43 mouse cellular contexts compared by ENCODE assay signal in the genomic region with DNA sequence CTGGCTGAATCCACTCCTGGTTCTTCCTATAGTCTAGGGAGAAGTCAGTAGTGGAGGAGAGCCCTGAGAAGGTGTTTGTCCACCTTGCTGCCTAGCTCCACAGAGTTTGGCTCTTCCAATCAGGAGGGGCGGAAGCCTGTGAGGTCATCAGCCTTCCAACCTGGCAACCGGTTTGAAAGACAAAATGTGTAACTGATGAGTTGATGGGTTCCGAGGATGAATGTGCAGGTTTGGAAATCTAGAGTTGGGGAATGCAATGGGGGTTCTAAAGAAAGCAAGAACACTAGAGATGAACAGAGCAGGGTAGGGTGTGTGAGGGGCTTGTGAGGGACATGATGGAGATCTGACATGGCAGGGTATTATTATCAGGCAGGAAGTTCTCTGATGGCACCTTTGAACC. TPM values are rescaled to one million over a fixed set of nuclear protein-coding genes. Genes with fewer than 3 reads are reported as not detected.
"Had no signal": no experiment of that assay in that cellular context is flagged by ENCODE, and none has a peak within 500 bp of the region (broad histone marks: within the 10 kb centered on the region; RNA-seq: fewer than 3 reads in every experiment).

A gene (minus strand): TSS at position 101 of the 400 bp plus-strand sequence.

- H3K36me3 ChIP-seq: heart, embryonic 10.5 days; heart, embryonic 12.5 days; heart, embryonic 13.5 days; heart, embryonic 15.5 days; hindbrain, embryonic 10.5 days; hindbrain, embryonic 12.5 days; hindbrain, embryonic 13.5 days; hindbrain, embryonic 15.5 days; intestine, embryonic 15.5 days; kidney, embryonic 15.5 days had no signal

- H3K4me3 ChIP-seq: heart, embryonic 10.5 days; heart, embryonic 12.5 days; heart, embryonic 13.5 days; heart, embryonic 15.5 days; hindbrain, embryonic 10.5 days; hindbrain, embryonic 12.5 days; hindbrain, embryonic 13.5 days; hindbrain, embryonic 15.5 days; intestine, embryonic 15.5 days; kidney, embryonic 15.5 days; layer of hippocampus, adult 2 months had no signal

- H3K27me3 ChIP-seq: heart, embryonic 12.5 days; heart, embryonic 15.5 days; hindbrain, embryonic 12.5 days; hindbrain, embryonic 13.5 days; hindbrain, embryonic 15.5 days; intestine, embryonic 15.5 days; kidney, embryonic 15.5 days had no signal

- H3K27ac ChIP-seq: heart, embryonic 10.5 days; heart, embryonic 13.5 days; heart, embryonic 15.5 days; hindbrain, embryonic 10.5 days; hindbrain, embryonic 12.5 days; hindbrain, embryonic 13.5 days; hindbrain, embryonic 14.5 days; hindbrain, embryonic 15.5 days; hindbrain, postnatal 0 days; intestine, embryonic 15.5 days; kidney, embryonic 15.5 days; kidney, postnatal 0 days; layer of hippocampus, adult 2 months had no signal

- H3K4me1 ChIP-seq: heart, embryonic 10.5 days; heart, embryonic 12.5 days; heart, embryonic 13.5 days; heart, embryonic 15.5 days; hindbrain, embryonic 10.5 days; hindbrain, embryonic 12.5 days; hindbrain, embryonic 13.5 days; hindbrain, embryonic 15.5 days; intestine, embryonic 15.5 days; kidney, embryonic 15.5 days had no signal

- DNase-seq: heart, postnatal 10 days; heart, postnatal 14 days; heart, postnatal 36 days; heart, postnatal 4 days; kidney, adult 11 months; kidney, adult 18-20 months; kidney, adult 2 months; kidney, adult 8-10 months; kidney, adult 9 months; kidney, postnatal 10 days; kidney, postnatal 14 days; kidney, postnatal 25 days; kidney, postnatal 36 days; kidney, postnatal 4 days; layer of hippocampus, adult 9-11 months; layer of hippocampus, postnatal 36 days had no signal

RNA-seq across cellular contexts. Expression of the gene that starts here (rescaled TPM):
- polyA plus RNA-seq: heart, embryonic 10.5 days; heart, embryonic 11.5 days; heart, embryonic 12.5 days; heart, embryonic 13.5 days; heart, embryonic 14.5 days; heart, embryonic 15.5 days; heart, embryonic 16.5 days; heart, postnatal 0 days; hindbrain, embryonic 10.5 days; hindbrain, embryonic 11.5 days; hindbrain, embryonic 12.5 days; hindbrain, embryonic 13.5 days; hindbrain, embryonic 14.5 days; hindbrain, embryonic 15.5 days; hindbrain, embryonic 16.5 days; hindbrain, postnatal 0 days; inflammation-experienced regulatory T-cells, adult 6 months; intestine, embryonic 14.5 days; intestine, embryonic 15.5 days; intestine, embryonic 16.5 days; intestine, postnatal 0 days; kidney, embryonic 14.5 days; kidney, embryonic 15.5 days; kidney, embryonic 16.5 days; kidney, postnatal 0 days; large intestine, adult 2 months had no signal
